Mouse (Mus musculus): ENCODE measurements around the gene H2-Ob.

DNA sequence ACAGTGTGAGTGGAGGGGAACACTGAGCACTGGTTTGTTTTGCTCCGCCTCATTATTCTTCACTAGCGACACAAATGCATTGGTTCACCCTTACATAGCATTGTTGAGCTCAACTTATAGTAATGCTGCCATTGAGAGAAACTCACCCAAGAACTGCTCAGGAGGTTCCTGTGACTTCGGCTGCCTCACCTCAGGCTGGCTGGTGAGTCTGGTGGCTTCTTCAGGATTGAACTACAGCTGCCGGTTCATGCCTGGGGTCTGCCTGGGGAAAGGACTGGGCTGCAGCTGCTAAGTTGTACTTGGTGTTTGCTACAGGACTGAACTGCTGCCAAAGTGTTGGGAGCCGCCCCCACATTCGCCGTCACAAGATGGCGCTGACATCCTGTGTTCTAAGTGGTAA lies 13.3 kb upstream of the H2-Ob start:
- TF ChIP-seq POLR2A (IDR thresholded peaks at IDR 0.05; ENCODE audit: extremely low read depth, insufficient read depth, low read length): no peak
- TF ChIP-seq CTCF (IDR thresholded peaks at IDR 0.05; ENCODE audit: low read depth, low read length): no peak
